Mouse (Mus musculus) CH12F3 (cell line): ENCODE results near the gene Man2a1.
"Not testable (repeated sequence)": the region's sequence is repeated elsewhere in the genome, so short reads cannot be mapped to it uniquely, and the experiment has no call there.

Experiments used
- in situ Hi-C: fragments of 300-500 bp; cut with MboI; formaldehyde crosslinking; loops from 2 replicates; pipeline ENCODE4 v1.14.3; 2020; ENCODE audit warnings: low sequenced_read_pairs

The Man2a1 gene

GRCm38 (mm10) chr17:64752126-64753019, 151.8 kb downstream of the Man2a1 start:
- in situ Hi-C loops, result no loop called here

GRCm38 (mm10) chr17:64753507-64753906, 153.0 kb downstream of the Man2a1 start:
- in situ Hi-C loops, result no loop called here

GRCm38 (mm10) chr17:64754142-64754863, 153.8 kb downstream of the Man2a1 start:
- in situ Hi-C loops, result no loop called here

GRCm38 (mm10) chr17:64755191-64755590, 154.7 kb downstream of the Man2a1 start:
- in situ Hi-C loops, result no loop called here

- in situ Hi-C loops, result not testable (repeated sequence)
Measured at GRCm38 (mm10) chr17:64762651-64763050, 162.1 kb downstream of the Man2a1 start.

GRCm38 (mm10) chr17:64763491-64763890, 163.0 kb downstream of the Man2a1 start:
- in situ Hi-C loops, result no loop called here

- in situ Hi-C loops, result no loop called here
Measured at GRCm38 (mm10) chr17:64764175-64765122, 163.9 kb downstream of the Man2a1 start.

- in situ Hi-C loops, result no loop called here
Measured at GRCm38 (mm10) chr17:64765286-64765685, 164.8 kb downstream of the Man2a1 start.

- in situ Hi-C loops, result no loop called here
Measured at GRCm38 (mm10) chr17:64766507-64766906, 166.0 kb downstream of the Man2a1 start.

- in situ Hi-C loops, result no loop called here
Measured at GRCm38 (mm10) chr17:64770277-64770676, 169.7 kb downstream of the Man2a1 start.

GRCm38 (mm10) chr17:64772611-64773010, 172.1 kb downstream of the Man2a1 start:
- in situ Hi-C loops, result no loop called here

- in situ Hi-C loops, result no loop called here
Measured at GRCm38 (mm10) chr17:64774218-64774617, 173.7 kb downstream of the Man2a1 start.

GRCm38 (mm10) chr17:64778300-64778699, 177.8 kb downstream of the Man2a1 start:
- in situ Hi-C loops, result no loop called here

GRCm38 (mm10) chr17:64778756-64779155, 178.2 kb downstream of the Man2a1 start:
- in situ Hi-C loops, result no loop called here

- in situ Hi-C loops, result no loop called here
Measured at GRCm38 (mm10) chr17:64780753-64781490, 180.4 kb downstream of the Man2a1 start.

- in situ Hi-C loops, result no loop called here
Measured at GRCm38 (mm10) chr17:64782307-64782706, 181.8 kb downstream of the Man2a1 start.

- in situ Hi-C loops, result no loop called here
Measured at GRCm38 (mm10) chr17:64785961-64786360, 185.4 kb downstream of the Man2a1 start.

- in situ Hi-C loops, result no loop called here
Measured at GRCm38 (mm10) chr17:64788301-64788700, 187.8 kb downstream of the Man2a1 start.

GRCm38 (mm10) chr17:64789175-64789574, 188.6 kb downstream of the Man2a1 start:
- in situ Hi-C loops, result no loop called here

GRCm38 (mm10) chr17:64792076-64792475, 191.5 kb downstream of the Man2a1 start:
- in situ Hi-C loops, result no loop called here
